Mouse (Mus musculus): ENCODE data around the gene Tmem108. TPM values are rescaled to one million over a fixed set of nuclear protein-coding genes. Genes with fewer than 3 reads are reported as not detected.

Gene Tmem108
- polyA plus RNA-seq, 1 experiment from 2014 or later = 14.2 TPM

- Histone ChIP-seq H3K9me3 (replicated peaks; ENCODE audit: control insufficient read depth, low read length) (no peaks in the 10 kb centered on the region), H3K9ac (replicated peaks; ENCODE audit: low read length) (no peak overlapping the region), H3K4me2 (ENCODE audit: low read depth, low read length) (no peak overlapping the region), H3K27ac (replicated peaks; ENCODE audit: low read depth, low read length) (no peak overlapping the region), H3K4me1 (ENCODE audit: control insufficient read depth, insufficient read depth, low read length) (no peaks in the 10 kb centered on the region), H3K36me3 (replicated peaks; ENCODE audit: control insufficient read depth, insufficient read depth, low read depth, low read length) (no peaks in the 10 kb centered on the region), H3K27me3 (ENCODE audit: control insufficient read depth, insufficient read depth, low read length) (no peaks in the 10 kb centered on the region), H3K4me3 (ENCODE audit: low read depth, low read length) (no peak overlapping the region)
- DNase-seq (ENCODE audit: low spot score) = peak; percentile 83
- ATAC-seq (replicated peaks; ENCODE audit: insufficient number of reproducible peaks, low FRiP score, low TSS enrichment, low read depth) = peak; percentile 59
- 37% methylated on average over 4 of the region's 4 CpGs for WGBS
Measured at GRCm38 (mm10) chr9:103692699-103693098, 68.9 kb downstream of the Tmem108 start.

DNA sequence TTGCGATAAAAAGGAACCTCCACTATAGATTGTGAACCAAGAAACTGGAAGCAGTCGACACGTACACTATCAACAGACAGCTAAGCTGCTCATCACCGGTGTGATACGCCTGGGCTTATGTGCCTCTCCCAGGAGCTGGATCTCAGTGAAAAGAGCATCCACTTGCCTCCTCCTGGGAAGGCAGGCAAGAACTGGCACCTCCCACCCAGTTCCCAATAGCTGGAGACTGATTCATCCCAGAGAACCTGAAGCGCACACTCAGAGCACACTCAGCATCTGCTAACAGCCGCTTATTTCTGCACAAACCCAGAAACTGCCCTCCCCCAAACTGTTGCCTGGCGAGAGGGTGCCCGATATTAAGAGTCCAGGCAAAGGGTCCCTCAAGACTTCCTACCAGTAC is 69.8 kb downstream of the Tmem108 start:
- DNase-seq (ENCODE audit: low spot score) (no peak), ATAC-seq (replicated peaks; ENCODE audit: insufficient number of reproducible peaks, low FRiP score, low TSS enrichment, low read depth) (no peak)
- Histone ChIP-seq H3K36me3 (replicated peaks; ENCODE audit: control insufficient read depth, insufficient read depth, low read depth, low read length) (no peaks in the 10 kb centered on the region), H3K4me1 (ENCODE audit: control insufficient read depth, insufficient read depth, low read length) (no peaks in the 10 kb centered on the region), H3K4me3 (ENCODE audit: low read depth, low read length) (no peak overlapping the region), H3K27me3 (ENCODE audit: control insufficient read depth, insufficient read depth, low read length) (no peaks in the 10 kb centered on the region), H3K27ac (replicated peaks; ENCODE audit: low read depth, low read length) (no peak overlapping the region), H3K4me2 (ENCODE audit: low read depth, low read length) (no peak overlapping the region), H3K9ac (replicated peaks; ENCODE audit: low read length) (no peak overlapping the region), H3K9me3 (replicated peaks; ENCODE audit: control insufficient read depth, low read length) (no peaks in the 10 kb centered on the region)
- 94% methylated on average over 9 of the region's 9 CpGs for WGBS

- Histone ChIP-seq H3K9me3 (replicated peaks; ENCODE audit: control insufficient read depth, low read length) (no peaks in the 10 kb centered on the region), H3K27me3 (ENCODE audit: control insufficient read depth, insufficient read depth, low read length) (no peaks in the 10 kb centered on the region), H3K4me2 (ENCODE audit: low read depth, low read length) (no peak overlapping the region), H3K27ac (replicated peaks; ENCODE audit: low read depth, low read length) (no peak overlapping the region), H3K36me3 (replicated peaks; ENCODE audit: control insufficient read depth, insufficient read depth, low read depth, low read length) (no peaks in the 10 kb centered on the region), H3K9ac (replicated peaks; ENCODE audit: low read length) (no peak overlapping the region), H3K4me1 (ENCODE audit: control insufficient read depth, insufficient read depth, low read length) (no peaks in the 10 kb centered on the region), H3K4me3 (ENCODE audit: low read depth, low read length) (no peak overlapping the region)
- WGBS = 42% methylated on average over 3 of the region's 3 CpGs
- DNase-seq (ENCODE audit: low spot score) = peak; percentile 13
- no peak for ATAC-seq (replicated peaks; ENCODE audit: insufficient number of reproducible peaks, low FRiP score, low TSS enrichment, low read depth)
Measured at GRCm38 (mm10) chr9:103690446-103690845, 71.2 kb downstream of the Tmem108 start.

DNA sequence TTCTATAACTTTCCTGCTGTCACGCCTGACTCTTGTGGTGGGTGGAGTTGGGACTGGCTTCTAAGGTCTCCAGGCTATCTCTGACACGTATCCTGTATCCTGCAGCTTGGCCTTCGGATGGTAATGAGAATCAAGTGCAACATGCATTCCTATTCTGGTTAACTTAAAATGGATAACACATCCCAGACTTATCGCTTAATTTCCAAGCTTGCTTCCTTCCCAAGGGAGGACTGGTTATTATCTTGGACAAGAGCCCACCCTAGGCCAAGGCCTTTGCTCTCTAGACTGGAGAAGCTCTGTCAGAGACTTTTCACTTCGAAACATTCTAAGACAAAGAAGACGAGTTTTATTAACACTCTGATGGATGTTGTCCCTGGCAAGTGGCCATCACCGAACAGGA is 71.9 kb downstream of the Tmem108 start:
- Histone ChIP-seq H3K4me1 (ENCODE audit: control insufficient read depth, insufficient read depth, low read length) (no peaks in the 10 kb centered on the region), H3K4me2 (ENCODE audit: low read depth, low read length) (no peak overlapping the region), H3K27ac (replicated peaks; ENCODE audit: low read depth, low read length) (no peak overlapping the region), H3K9me3 (replicated peaks; ENCODE audit: control insufficient read depth, low read length) (no peaks in the 10 kb centered on the region), H3K27me3 (ENCODE audit: control insufficient read depth, insufficient read depth, low read length) (no peaks in the 10 kb centered on the region), H3K4me3 (ENCODE audit: low read depth, low read length) (no peak overlapping the region), H3K36me3 (replicated peaks; ENCODE audit: control insufficient read depth, insufficient read depth, low read depth, low read length) (no peaks in the 10 kb centered on the region), H3K9ac (replicated peaks; ENCODE audit: low read length) (no peak overlapping the region)
- DNase-seq (ENCODE audit: low spot score) (no peak), ATAC-seq (replicated peaks; ENCODE audit: insufficient number of reproducible peaks, low FRiP score, low TSS enrichment, low read depth) (no peak)
- 68% methylated on average over 7 of the region's 7 CpGs for WGBS

DNA sequence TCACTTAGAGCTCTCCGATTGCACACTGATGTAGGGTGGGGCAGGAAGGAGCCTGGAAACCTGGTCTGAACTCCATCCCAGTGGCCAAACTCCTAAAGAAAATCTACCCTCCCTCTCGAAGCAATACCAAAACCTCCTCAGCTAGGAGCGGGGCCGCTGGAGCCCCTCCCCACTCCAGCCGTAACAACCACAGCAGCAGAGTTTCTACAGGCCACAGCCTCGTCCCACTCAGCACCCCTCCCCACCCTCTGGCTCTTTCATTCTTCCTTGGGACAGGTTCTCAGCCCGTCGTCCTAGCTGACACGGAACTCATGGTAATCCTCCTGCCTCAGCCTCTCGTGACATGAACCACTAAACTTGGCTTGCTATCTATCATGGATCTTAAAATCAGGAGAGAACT is 72.6 kb downstream of the Tmem108 start:
- WGBS = 80% methylated on average over 10 of the region's 10 CpGs
- H3K4me1 ChIP-seq (ENCODE audit: control insufficient read depth, insufficient read depth, low read length) = no peaks in the 10 kb centered on the region

DNA sequence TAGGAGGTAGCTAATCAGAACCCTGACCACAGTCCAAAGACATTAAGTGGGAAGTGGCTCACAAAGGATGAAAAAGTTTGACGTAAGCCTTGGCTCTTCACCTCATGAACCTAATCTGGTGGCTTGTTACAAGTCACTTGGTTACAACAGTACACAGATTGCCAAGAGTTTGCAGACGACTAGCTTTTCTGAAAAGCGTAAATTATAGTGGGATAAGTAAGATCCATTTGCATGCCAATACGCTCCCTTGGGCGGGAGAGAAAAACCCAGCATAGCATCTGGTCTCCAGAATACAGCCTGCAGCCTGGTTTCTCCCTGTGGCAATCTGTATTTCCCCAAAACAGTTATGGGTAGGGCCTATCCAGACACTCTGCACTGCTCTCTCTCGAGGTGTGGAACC is 74.5 kb downstream of the Tmem108 start:
- no peak for ATAC-seq (replicated peaks; ENCODE audit: insufficient number of reproducible peaks, low FRiP score, low TSS enrichment, low read depth)

More for the DNA sequence above, 72.6 kb downstream of the Tmem108 start:
- no peak overlapping the region for H3K9ac ChIP-seq (replicated peaks; ENCODE audit: low read length)
- DNase-seq (ENCODE audit: low spot score) (no peak), ATAC-seq (replicated peaks; ENCODE audit: insufficient number of reproducible peaks, low FRiP score, low TSS enrichment, low read depth) (no peak)
- no peaks in the 10 kb centered on the region for H3K36me3 ChIP-seq (replicated peaks; ENCODE audit: control insufficient read depth, insufficient read depth, low read depth, low read length)
- H3K4me2 ChIP-seq (ENCODE audit: low read depth, low read length) = no peak overlapping the region
- H3K27ac ChIP-seq (replicated peaks; ENCODE audit: low read depth, low read length) = no peak overlapping the region
- no peak overlapping the region for H3K4me3 ChIP-seq (ENCODE audit: low read depth, low read length)
- H3K27me3 ChIP-seq (ENCODE audit: control insufficient read depth, insufficient read depth, low read length) = no peaks in the 10 kb centered on the region
- no peaks in the 10 kb centered on the region for H3K9me3 ChIP-seq (replicated peaks; ENCODE audit: control insufficient read depth, low read length)

DNA sequence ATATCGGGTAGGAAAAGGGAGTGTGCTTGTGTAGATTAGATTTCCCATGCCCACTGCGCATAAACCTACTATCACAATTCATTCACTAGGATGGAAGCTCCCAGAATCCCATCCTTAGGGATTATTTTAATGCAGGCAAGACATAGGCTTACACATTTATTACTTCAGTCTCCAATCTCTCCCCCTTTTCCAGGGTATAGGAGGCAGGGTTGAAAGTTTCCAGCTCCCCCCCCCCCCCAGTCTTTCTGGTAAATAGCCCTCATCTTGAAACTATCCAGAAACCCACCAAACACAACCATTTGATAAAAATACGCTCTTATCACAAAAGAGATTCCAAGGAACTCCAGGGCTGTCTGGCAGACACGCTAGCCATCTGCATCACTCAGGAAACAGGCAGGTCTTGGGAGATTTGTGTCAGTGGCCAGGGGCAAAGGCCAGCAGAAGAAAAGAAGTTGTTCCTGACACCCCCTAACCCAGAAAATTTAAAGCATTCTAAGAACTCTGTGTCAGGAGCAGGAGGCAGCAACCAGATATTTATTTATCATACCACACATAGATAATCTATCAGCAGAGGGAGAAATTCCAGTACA is 79.8 kb downstream of the Tmem108 start:
- no peaks in the 10 kb centered on the region for H3K4me1 ChIP-seq (ENCODE audit: control insufficient read depth, insufficient read depth, low read length)
- H3K27ac ChIP-seq (replicated peaks; ENCODE audit: low read depth, low read length) = no peak overlapping the region
- no peaks in the 10 kb centered on the region for H3K9me3 ChIP-seq (replicated peaks; ENCODE audit: control insufficient read depth, low read length)
- H3K9ac ChIP-seq (replicated peaks; ENCODE audit: low read length) = no peak overlapping the region
- WGBS = 59% methylated on average over 4 of the region's 4 CpGs
- H3K27me3 ChIP-seq (ENCODE audit: control insufficient read depth, insufficient read depth, low read length) = no peaks in the 10 kb centered on the region
- H3K36me3 ChIP-seq (replicated peaks; ENCODE audit: control insufficient read depth, insufficient read depth, low read depth, low read length) = no peaks in the 10 kb centered on the region
- ATAC-seq (replicated peaks; ENCODE audit: insufficient number of reproducible peaks, low FRiP score, low TSS enrichment, low read depth) = no peak
- H3K4me2 ChIP-seq (ENCODE audit: low read depth, low read length) = no peak overlapping the region
- DNase-seq (ENCODE audit: low spot score) = no peak
- no peak overlapping the region for H3K4me3 ChIP-seq (ENCODE audit: low read depth, low read length)

More for the DNA sequence above, 74.5 kb downstream of the Tmem108 start:
- Histone ChIP-seq H3K4me2 (ENCODE audit: low read depth, low read length) (no peak overlapping the region), H3K36me3 (replicated peaks; ENCODE audit: control insufficient read depth, insufficient read depth, low read depth, low read length) (no peaks in the 10 kb centered on the region), H3K27ac (replicated peaks; ENCODE audit: low read depth, low read length) (no peak overlapping the region), H3K9ac (replicated peaks; ENCODE audit: low read length) (no peak overlapping the region), H3K27me3 (ENCODE audit: control insufficient read depth, insufficient read depth, low read length) (no peaks in the 10 kb centered on the region), H3K9me3 (replicated peaks; ENCODE audit: control insufficient read depth, low read length) (no peaks in the 10 kb centered on the region), H3K4me3 (ENCODE audit: low read depth, low read length) (no peak overlapping the region), H3K4me1 (ENCODE audit: control insufficient read depth, insufficient read depth, low read length) (no peaks in the 10 kb centered on the region)
- no peak for DNase-seq (ENCODE audit: low spot score)
- WGBS = 50% methylated on average over 6 of the region's 6 CpGs

DNA sequence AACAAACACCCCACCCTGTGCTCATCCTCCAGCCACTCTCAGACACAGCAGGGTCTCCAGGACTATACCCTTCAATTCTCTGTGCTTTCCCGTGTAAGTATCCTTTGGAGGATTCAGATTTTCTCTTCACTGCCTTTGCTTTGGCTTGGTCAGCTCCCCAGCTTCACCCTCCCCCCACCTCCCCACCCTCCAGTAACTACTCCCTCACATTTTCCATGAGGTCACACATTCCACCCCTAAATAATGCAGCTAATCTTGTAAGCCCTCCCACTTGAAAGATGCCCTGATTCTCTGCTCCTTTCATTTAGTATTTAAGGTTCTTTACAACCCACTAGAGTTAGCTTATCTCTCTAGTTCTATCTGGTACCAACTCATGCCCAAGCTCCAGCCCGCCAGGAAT is 82.4 kb downstream of the Tmem108 start:
- H3K4me3 ChIP-seq (ENCODE audit: low read depth, low read length) = no peak overlapping the region
- 38% methylated on average over 2 of the region's 2 CpGs for WGBS
- no peaks in the 10 kb centered on the region for H3K4me1 ChIP-seq (ENCODE audit: control insufficient read depth, insufficient read depth, low read length)
- H3K27ac ChIP-seq (replicated peaks; ENCODE audit: low read depth, low read length) = no peak overlapping the region
- peak; percentile 22 for DNase-seq (ENCODE audit: low spot score)
- no peaks in the 10 kb centered on the region for H3K36me3 ChIP-seq (replicated peaks; ENCODE audit: control insufficient read depth, insufficient read depth, low read depth, low read length)
- H3K27me3 ChIP-seq (ENCODE audit: control insufficient read depth, insufficient read depth, low read length) = no peaks in the 10 kb centered on the region
- no peaks in the 10 kb centered on the region for H3K9me3 ChIP-seq (replicated peaks; ENCODE audit: control insufficient read depth, low read length)
- H3K4me2 ChIP-seq (ENCODE audit: low read depth, low read length) = no peak overlapping the region
- no peak for ATAC-seq (replicated peaks; ENCODE audit: insufficient number of reproducible peaks, low FRiP score, low TSS enrichment, low read depth)
- H3K9ac ChIP-seq (replicated peaks; ENCODE audit: low read length) = no peak overlapping the region
